ENCODE assay signal across 24 mouse cellular contexts in the genomic region with DNA sequence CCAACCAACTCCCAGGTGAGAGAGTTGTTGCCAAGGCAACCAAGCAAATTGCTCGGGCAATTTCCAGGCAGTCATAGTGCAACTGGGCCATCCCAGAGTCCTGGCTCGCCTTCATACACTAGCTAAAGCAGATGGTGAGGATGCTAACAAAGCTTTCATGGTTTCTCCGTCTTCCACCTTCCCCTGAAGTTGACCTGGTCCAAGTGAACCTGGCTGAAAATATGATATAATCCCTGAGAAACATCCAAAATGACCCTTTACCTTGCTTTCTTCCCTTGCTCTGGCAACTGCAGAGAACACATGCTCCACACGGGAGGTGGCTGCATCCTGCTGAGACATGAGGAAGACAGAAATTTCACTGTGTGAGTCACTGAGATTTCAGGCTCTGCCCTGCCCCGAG.
DNase-seq lines count a peak whose midpoint lies in the region; TF ChIP-seq lines count a peak whose summit lies in the region.
"Had no signal": no experiment of that assay in that cellular context is flagged by ENCODE, and none has a peak within 500 bp of the region (broad histone marks: within the 10 kb centered on the region; RNA-seq: fewer than 3 reads in every experiment).

No protein-coding gene starts in this region.

- no peaks in the 10 kb centered on the region for H3K27me3 ChIP-seq in cerebellum, adult 2 months (ENCODE audit: control insufficient read depth, insufficient read depth, low read length)
- H3K27me3 ChIP-seq: embryonic facial prominence, embryonic 12.5 days; heart, embryonic 13.5 days; hindbrain, embryonic 12.5 days; limb, embryonic 13.5 days; liver, embryonic 13.5 days; megakaryocyte, embryonic 14.5 days; neural tube, embryonic 15.5 days had no signal

- H3K27ac ChIP-seq in cerebellum, adult 2 months (ENCODE audit: insufficient read depth, low read length): peak overlapping the region; percentile 6; the same call in 1 of the 2 replicates
- H3K27ac ChIP-seq: embryonic facial prominence, embryonic 12.5 days; heart, adult 2 months; heart, embryonic 13.5 days; hindbrain, embryonic 12.5 days; limb, embryonic 13.5 days; liver, embryonic 13.5 days; neural tube, embryonic 15.5 days had no signal

- no peak overlapping the region for H3K4me3 ChIP-seq in cerebellum, adult 2 months (replicated peaks; ENCODE audit: insufficient read depth, low read depth, low read length)
- H3K4me3 ChIP-seq: embryonic facial prominence, embryonic 12.5 days; heart, adult 2 months; heart, embryonic 13.5 days; hindbrain, embryonic 12.5 days; limb, embryonic 13.5 days; liver, embryonic 13.5 days; neural tube, embryonic 15.5 days had no signal

- no peak for TF ChIP-seq POLR2A in brain, embryonic 14.5 days (IDR thresholded peaks at IDR 0.05; ENCODE audit: borderline replicate concordance, extremely low read depth, insufficient read depth, insufficient read length, poor library complexity, severe bottlenecking)
- no peak for TF ChIP-seq POLR2A in cerebellum, adult 2 months (IDR thresholded peaks at IDR 0.05; ENCODE audit: borderline replicate concordance, insufficient read depth, low read length)

- DNase-seq in left cerebral cortex, postnatal 4 days: peak; percentile 5
- DNase-seq in left cerebral cortex, adult 9 months (ENCODE audit: low spot score in 2 of 2): no peak
- peak; percentile 8 for DNase-seq in brain, embryonic 14.5 days (ENCODE audit: low read depth)
- DNase-seq in cerebellum, adult 2 months: peak; percentile 77 to 85
- peak; percentile 80 to 81 for DNase-seq in cerebellum, postnatal 25 days
- DNase-seq in urinary bladder, postnatal 4 days (ENCODE audit: low spot score in 2 of 2): no peak
- DNase-seq in gastrocnemius, postnatal 14 days: no peak
- DNase-seq: adrenal gland, postnatal 36 days; forebrain, postnatal 0 days; gastrocnemius, postnatal 36 days; heart, adult 2 months; kidney, adult 2 months; kidney, postnatal 10 days; liver, embryonic 13.5 days; lung, adult 2 months; lung, postnatal 36 days; right cerebral cortex, postnatal 25 days; thymus, postnatal 14 days had no signal

- no peak for TF ChIP-seq CTCF in brain, embryonic 14.5 days (IDR thresholded peaks at IDR 0.05; ENCODE audit: borderline replicate concordance, extremely low read depth, insufficient read depth, insufficient read length)
- TF ChIP-seq CTCF in cerebellum, adult 2 months (IDR thresholded peaks at IDR 0.05; ENCODE audit: borderline replicate concordance, insufficient read depth, low read depth, low read length): no peak; the same call in 1 of the 2 replicates

- 10% methylated on average over 5 of the region's 5 CpGs for WGBS in cerebellum, adult 2 months

- peaks cover 10% of the 10 kb centered on the region; the same call in 1 of the 2 replicates for H3K4me1 ChIP-seq in cerebellum, adult 2 months (ENCODE audit: control insufficient read depth, insufficient read depth, low read length)
- H3K4me1 ChIP-seq: embryonic facial prominence, embryonic 12.5 days; hindbrain, embryonic 12.5 days; limb, embryonic 13.5 days; liver, embryonic 13.5 days; megakaryocyte, embryonic 14.5 days had no signal

- intact Hi-C loops in left cerebral cortex, postnatal 4 days (cut with DNase I): no loop called here
- intact Hi-C loops in gastrocnemius, postnatal 14 days (cut with DNase I; ENCODE audit: low total_unique reads): no loop called here

Comparison
In these comparisons a context has a peak if more than half of its experiments do, and no peak if none do; other contexts are left out.
1. DNase-seq: peak in left cerebral cortex, postnatal 4 days (single experiment), brain, embryonic 14.5 days (single experiment), cerebellum, adult 2 months (2 of 2) and cerebellum, postnatal 25 days (2 of 2); none in left cerebral cortex, adult 9 months (0 of 2), urinary bladder, postnatal 4 days (0 of 2) and gastrocnemius, postnatal 14 days (single experiment).